Mouse (Mus musculus) MEL (cell line): ENCODE measurements around the gene Rpusd4. TPM values are rescaled to one million over a fixed set of nuclear protein-coding genes. Genes with fewer than 3 reads are reported as not detected.

ENCODE experiments used
- DNase-seq: peaks from one replicate; pipeline ENCODE4 v3.0.0; 2011; ENCODE audit warnings: low read depth, low spot score
- H3K27ac ChIP-seq: 2 replicates; pipeline ENCODE4 v1.5.1; 2012; ENCODE audit warnings: low read depth, mild to moderate bottlenecking, control low read depth, low read length, moderate library complexity; ENCODE audit not compliant: control insufficient read depth
- H3K27me3 ChIP-seq, 2 experiments: fragments of 150-350 bp in 1 of 2; sonication (generic) in 1 of 2; 2 replicates each; pipeline ENCODE4 v1.6.1; 2012; ENCODE audit warnings: low read length in 2 of 2, mild to moderate bottlenecking in 2 of 2, improper control_type of control experiment in 1 of 2, moderate library complexity in 1 of 2; ENCODE audit not compliant: insufficient read depth in 2 of 2, control insufficient read depth in 1 of 2
- H3K36me3 ChIP-seq, 2 experiments: 2 replicates each; pipeline ENCODE4 v1.6.1; 2012 to 2014; ENCODE audit warnings: low read length in 2 of 2, improper control_type of control experiment in 1 of 2, inconsistent platforms in 1 of 2, mild to moderate bottlenecking in 1 of 2; ENCODE audit not compliant: insufficient read depth in 2 of 2, control insufficient read depth in 1 of 2
- H3K4me1 ChIP-seq, 2 experiments: fragments of 150-350 bp in 1 of 2; sonication (generic) in 1 of 2; 2 replicates each; pipeline ENCODE4 v1.6.1; 2012; ENCODE audit warnings: low read length in 2 of 2, improper control_type of control experiment in 1 of 2, mild to moderate bottlenecking in 1 of 2; ENCODE audit not compliant: insufficient read depth in 2 of 2, control insufficient read depth in 1 of 2
- H3K4me3 ChIP-seq, 2 experiments: fragments of 150-350 bp in 1 of 2; sonication (generic) in 1 of 2; 2 replicates each; pipeline ENCODE4 v1.5.1; 2012; ENCODE audit warnings: low read depth in 2 of 2, low read length in 2 of 2, mild to moderate bottlenecking in 2 of 2, moderate library complexity in 2 of 2, control low read depth in 1 of 2, improper control_type of control experiment in 1 of 2; ENCODE audit not compliant: control insufficient read depth in 1 of 2, insufficient read depth in 1 of 2
- H3K79me2 ChIP-seq: 2 replicates; pipeline ENCODE4 v1.6.1; 2012; ENCODE audit warnings: mild to moderate bottlenecking, low read length, moderate library complexity; ENCODE audit not compliant: control insufficient read depth, poor library complexity, insufficient read depth
- H3K9ac ChIP-seq: 2 replicates; pipeline ENCODE4 v1.6.1; 2012; ENCODE audit warnings: low read depth, mild to moderate bottlenecking, control low read depth, low read length, moderate library complexity; ENCODE audit not compliant: control insufficient read depth, poor library complexity, severe bottlenecking
- H3K9me3 ChIP-seq: fragments of 150-350 bp; sonication (generic); replicated peaks from 2 replicates; pipeline ENCODE4 v1.6.1; 2012; ENCODE audit warnings: mild to moderate bottlenecking, low read length, improper control_type of control experiment, moderate library complexity; ENCODE audit not compliant: insufficient read depth
- CHD1 ChIP-seq: IDR thresholded peaks from 2 replicates; pipeline ENCODE4 v1.6.1; 2012; ENCODE audit warnings: low read depth, mild to moderate bottlenecking, inconsistent platforms, low read length, improper control_type of control experiment
- CHD2 ChIP-seq: IDR thresholded peaks from 2 replicates; pipeline ENCODE4 v1.6.1; 2011; ENCODE audit warnings: low read length, improper control_type of control experiment
- CTCF ChIP-seq, 3 experiments: IDR thresholded peaks in 2 of 3; conservative IDR thresholded peaks in 1 of 3; 2 replicates each; pipeline ENCODE4 v1.5.1; 2011 to 2012; ENCODE audit warnings: low read length in 3 of 3, low read depth in 2 of 3, mild to moderate bottlenecking in 2 of 3, improper control_type of control experiment in 1 of 3, inconsistent platforms in 1 of 3, mixed read lengths in 1 of 3, moderate library complexity in 1 of 3; ENCODE audit not compliant: control insufficient read depth in 1 of 3, insufficient read depth in 1 of 3, poor library complexity in 1 of 3, severe bottlenecking in 1 of 3
- ELF1 ChIP-seq: IDR thresholded peaks from 2 replicates; pipeline ENCODE4 v1.6.1; 2014; ENCODE audit warnings: low read depth, mild to moderate bottlenecking, inconsistent platforms, low read length, improper control_type of control experiment, moderate library complexity
- ETS1 ChIP-seq: IDR thresholded peaks from 2 replicates; pipeline ENCODE4 v1.6.1; 2012; ENCODE audit warnings: low read depth, mild to moderate bottlenecking, inconsistent platforms, low read length, improper control_type of control experiment, moderate library complexity
- GABPA ChIP-seq: IDR thresholded peaks from 2 replicates; pipeline ENCODE4 v1.6.1; 2012; ENCODE audit warnings: low read depth, mild to moderate bottlenecking, inconsistent platforms, low read length, improper control_type of control experiment, moderate library complexity
- GATA1 ChIP-seq: IDR thresholded peaks from 2 replicates; pipeline ENCODE4 v1.6.1; 2011; ENCODE audit warnings: low read depth, low read length, improper control_type of control experiment
- HCFC1 ChIP-seq: IDR thresholded peaks from 2 replicates; pipeline ENCODE4 v1.6.1; 2012; ENCODE audit warnings: low read depth, mild to moderate bottlenecking, inconsistent platforms, low read length, improper control_type of control experiment, moderate library complexity
- JUND ChIP-seq: IDR thresholded peaks from 2 replicates; pipeline ENCODE4 v1.6.1; 2011; ENCODE audit warnings: low read depth, mild to moderate bottlenecking, improper control_type of control experiment, low read length
- KAT2A ChIP-seq: conservative IDR thresholded peaks from 2 replicates; pipeline ENCODE4 v1.6.1; 2012; ENCODE audit warnings: low read depth, low read length, improper control_type of control experiment, inconsistent platforms
- MAFK ChIP-seq: IDR thresholded peaks from 2 replicates; pipeline ENCODE4 v1.6.1; 2011; ENCODE audit warnings: low read depth, mild to moderate bottlenecking, low read length, improper control_type of control experiment, borderline replicate concordance
- MAX ChIP-seq: IDR thresholded peaks from 2 replicates; pipeline ENCODE4 v1.6.1; 2011; ENCODE audit warnings: low read length, improper control_type of control experiment
- MAZ ChIP-seq: IDR thresholded peaks from 2 replicates; pipeline ENCODE4 v1.6.1; 2012; ENCODE audit warnings: low read depth, mild to moderate bottlenecking, inconsistent platforms, low read length, improper control_type of control experiment
- MEF2A ChIP-seq: IDR thresholded peaks from 2 replicates; pipeline ENCODE4 v1.6.1; 2014; ENCODE audit warnings: low read depth, mild to moderate bottlenecking, inconsistent platforms, low read length, improper control_type of control experiment; ENCODE audit not compliant: poor library complexity, insufficient replicate concordance, severe bottlenecking; ENCODE audit errors: extremely low read depth
- MXI1 ChIP-seq: IDR thresholded peaks from 2 replicates; pipeline ENCODE4 v1.6.1; 2011; ENCODE audit warnings: mild to moderate bottlenecking, low read depth, low read length, improper control_type of control experiment
- MYB ChIP-seq: IDR thresholded peaks from 2 replicates; pipeline ENCODE4 v1.6.1; 2011; ENCODE audit warnings: mild to moderate bottlenecking, low read depth, low read length, improper control_type of control experiment
- NRF1 ChIP-seq: IDR thresholded peaks from 2 replicates; pipeline ENCODE4 v1.6.1; 2014; ENCODE audit warnings: low read depth, mild to moderate bottlenecking, inconsistent platforms, low read length, improper control_type of control experiment, moderate library complexity; ENCODE audit not compliant: poor library complexity, insufficient read depth, severe bottlenecking
- POLR2A ChIP-seq, 2 experiments: IDR thresholded peaks; 2 replicates each; pipeline ENCODE4 v1.6.1; 2011 to 2012; ENCODE audit warnings: low read length in 2 of 2, mild to moderate bottlenecking in 2 of 2, control low read depth in 1 of 2, improper control_type of control experiment in 1 of 2, low read depth in 1 of 2, moderate library complexity in 1 of 2; ENCODE audit not compliant: control insufficient read depth in 1 of 2, insufficient read depth in 1 of 2, poor library complexity in 1 of 2
- POLR2AphosphoS2 ChIP-seq: IDR thresholded peaks from 2 replicates; pipeline ENCODE4 v1.6.1; 2011; ENCODE audit warnings: low read length, improper control_type of control experiment
- RAD21 ChIP-seq: IDR thresholded peaks from 2 replicates; pipeline ENCODE4 v1.6.1; 2011; ENCODE audit warnings: mild to moderate bottlenecking, low read depth, low read length, improper control_type of control experiment
- RCOR1 ChIP-seq: IDR thresholded peaks from 2 replicates; pipeline ENCODE4 v1.6.1; 2012; ENCODE audit warnings: low read depth, mild to moderate bottlenecking, inconsistent platforms, low read length, improper control_type of control experiment
- SIN3A ChIP-seq: IDR thresholded peaks from 2 replicates; pipeline ENCODE4 v1.6.1; 2012; ENCODE audit warnings: low read length, improper control_type of control experiment, inconsistent platforms
- SMC3 ChIP-seq: IDR thresholded peaks from 2 replicates; pipeline ENCODE4 v1.6.1; 2011; ENCODE audit warnings: low read depth, low read length, improper control_type of control experiment
- TAL1 ChIP-seq: IDR thresholded peaks from 2 replicates; pipeline ENCODE4 v1.6.1; 2012; ENCODE audit warnings: mild to moderate bottlenecking, inconsistent platforms, low read length, moderate library complexity, mixed read lengths
- TBP ChIP-seq: IDR thresholded peaks from 2 replicates; pipeline ENCODE4 v1.8.0; 2011; ENCODE audit warnings: low read depth, low read length, improper control_type of control experiment
- UBTF ChIP-seq: IDR thresholded peaks from 2 replicates; pipeline ENCODE4 v1.6.1; 2012; ENCODE audit warnings: low read depth, mild to moderate bottlenecking, inconsistent platforms, low read length, improper control_type of control experiment, moderate library complexity, borderline replicate concordance; ENCODE audit not compliant: insufficient read depth
- USF1 ChIP-seq: IDR thresholded peaks from 2 replicates; pipeline ENCODE4 v1.6.1; 2014; ENCODE audit warnings: low read depth, mild to moderate bottlenecking, inconsistent platforms, low read length, improper control_type of control experiment, moderate library complexity
- USF2 ChIP-seq, 2 experiments: IDR thresholded peaks; 2 replicates each; pipeline ENCODE4 v1.6.1; 2011 to 2012; ENCODE audit warnings: improper control_type of control experiment in 2 of 2, low read length in 2 of 2, borderline replicate concordance in 1 of 2, inconsistent platforms in 1 of 2, low read depth in 1 of 2, mild to moderate bottlenecking in 1 of 2; ENCODE audit not compliant: insufficient read depth in 1 of 2
- ZC3H11A ChIP-seq: IDR thresholded peaks from 2 replicates; pipeline ENCODE4 v1.6.1; 2012; ENCODE audit warnings: low read depth, mild to moderate bottlenecking, inconsistent platforms, low read length, improper control_type of control experiment
- ZKSCAN1 ChIP-seq: IDR thresholded peaks from 2 replicates; pipeline ENCODE4 v1.6.1; 2012; ENCODE audit warnings: low read depth, mild to moderate bottlenecking, inconsistent platforms, low read length, improper control_type of control experiment, moderate library complexity
- ZNF384 ChIP-seq: IDR thresholded peaks from 2 replicates; pipeline ENCODE4 v1.6.1; 2012; ENCODE audit warnings: low read depth, mild to moderate bottlenecking, inconsistent platforms, low read length, improper control_type of control experiment
- polyA plus RNA-seq, 2 experiments: library from polyadenylated mRNA; stranded (reverse) in 1 of 2; unstranded in 1 of 2; fragments of >175 nt in 1 of 2; fragments of >200 nt in 1 of 2; gene quantifications; 2 replicates each; pipeline versions ENCODE4 v1.2.1 to v1.2.4; 2012; ENCODE audit warnings: low replicate concordance in 2 of 2, low read depth in 1 of 2; ENCODE audit not compliant: insufficient read length in 2 of 2, insufficient read depth in 1 of 2, missing spikeins in 1 of 2
- total RNA-seq: library from RNA; depleted of rRNA; stranded (reverse); fragments of 300-350 nt; gene quantifications from 2 replicates; pipeline ENCODE4 v1.2.3, GENCODE M21; 2012

The Rpusd4 gene
- total and polyA plus RNA-seq, 3 experiments = 36.3 to 40.9 TPM; not detected in 1

GRCm38 (mm10) chr9:35249476-35249875, 18.2 kb upstream of the Rpusd4 start:
- no peak for DNase-seq
- Histone ChIP-seq H3K27ac (no peak overlapping the region), H3K9ac (no peak overlapping the region), H3K79me2 (peaks cover 3% of the 10 kb centered on the region; the same call in 1 of the 2 replicates), H3K4me3 (no peak overlapping the region), H3K9me3 (no peaks in the 10 kb centered on the region), H3K4me1 (peaks cover 1 to 5% of the 10 kb centered on the region in 2 experiments; a peak in 3 of 4 replicates), H3K36me3 (peaks cover 0 to 6% of the 10 kb centered on the region in 2 experiments; a peak in 3 of 4 replicates)
- TF ChIP-seq POLR2AphosphoS2 (no peak), SMC3 (no peak), JUND (no peak), ZKSCAN1 (no peak), TAL1 (no peak), CTCF (IDR thresholded peaks at IDR 0.05 in 2 of 3, conservative IDR thresholded peaks at IDR 0.05 in 1 of 3; ENCODE audit: control insufficient read depth in 1 of 3, insufficient read depth in 1 of 3, low read depth in 2 of 3, low read length in 3 of 3, poor library complexity in 1 of 3, severe bottlenecking in 1 of 3) (no peak), UBTF (no peak), KAT2A (no peak), ZNF384 (no peak), GATA1 (no peak), MYB (no peak), HCFC1 (no peak), GABPA (no peak), TBP (no peak), ETS1 (no peak), CHD2 (no peak), MAX (no peak), MEF2A (no peak), SIN3A (no peak)
- TF ChIP-seq, all 39 proteins: peak for 0
- no peaks in the 10 kb centered on the region for H3K27me3 ChIP-seq

- peaks cover 24 to 29% of the 10 kb centered on the region in 2 experiments for H3K4me1 ChIP-seq
- no peak overlapping the region for H3K4me3 ChIP-seq
- peak overlapping the region; percentile 30; the same call in 1 of the 2 replicates for H3K27ac ChIP-seq
- H3K36me3 ChIP-seq = peaks cover 0 to 42% of the 10 kb centered on the region in 2 experiments; a peak in 2 of 4 replicates
- H3K9ac ChIP-seq = no peak overlapping the region
- no peaks in the 10 kb centered on the region for H3K27me3 ChIP-seq
- peak; percentile 45 for DNase-seq
- no peaks in the 10 kb centered on the region for H3K9me3 ChIP-seq
- peaks cover 7% of the 10 kb centered on the region for H3K79me2 ChIP-seq
- no peak for TF ChIP-seq SMC3
- no peak for TF ChIP-seq MAFK
- no peak for TF ChIP-seq CHD1
- no peak for TF ChIP-seq CHD2
- TF ChIP-seq TAL1 = no peak
- no peak for TF ChIP-seq MAZ
- peak; percentile 55; the same call in 1 of the 2 replicates for TF ChIP-seq SIN3A
- no peak for TF ChIP-seq MYB
- no peak for TF ChIP-seq RAD21
- TF ChIP-seq ETS1 = peak; percentile 24; the same call in 1 of the 2 replicates
- no peak for TF ChIP-seq RCOR1
- peak; percentile 58; the same call in 1 of the 2 replicates for TF ChIP-seq NRF1
- TF ChIP-seq USF1 = no peak
- no peak for TF ChIP-seq POLR2AphosphoS2
- TF ChIP-seq GATA1 = peak; percentile 58
- no peak for TF ChIP-seq ELF1
- no peak for TF ChIP-seq ZC3H11A
- no peak for TF ChIP-seq USF2 (IDR thresholded peaks at IDR 0.05; ENCODE audit: borderline replicate concordance in 1 of 2, insufficient read depth in 1 of 2, low read depth in 1 of 2, low read length in 2 of 2)
- TF ChIP-seq MXI1 = peak; percentile 80
- TF ChIP-seq JUND = no peak
- TF ChIP-seq POLR2A (IDR thresholded peaks at IDR 0.05; ENCODE audit: control insufficient read depth in 1 of 2, insufficient read depth in 1 of 2, low read depth in 1 of 2, low read length in 2 of 2, poor library complexity in 1 of 2) = no peak
Measured at GRCm38 (mm10) chr9:35257365-35257764, 10.3 kb upstream of the Rpusd4 start.
